In the genomic region with DNA sequence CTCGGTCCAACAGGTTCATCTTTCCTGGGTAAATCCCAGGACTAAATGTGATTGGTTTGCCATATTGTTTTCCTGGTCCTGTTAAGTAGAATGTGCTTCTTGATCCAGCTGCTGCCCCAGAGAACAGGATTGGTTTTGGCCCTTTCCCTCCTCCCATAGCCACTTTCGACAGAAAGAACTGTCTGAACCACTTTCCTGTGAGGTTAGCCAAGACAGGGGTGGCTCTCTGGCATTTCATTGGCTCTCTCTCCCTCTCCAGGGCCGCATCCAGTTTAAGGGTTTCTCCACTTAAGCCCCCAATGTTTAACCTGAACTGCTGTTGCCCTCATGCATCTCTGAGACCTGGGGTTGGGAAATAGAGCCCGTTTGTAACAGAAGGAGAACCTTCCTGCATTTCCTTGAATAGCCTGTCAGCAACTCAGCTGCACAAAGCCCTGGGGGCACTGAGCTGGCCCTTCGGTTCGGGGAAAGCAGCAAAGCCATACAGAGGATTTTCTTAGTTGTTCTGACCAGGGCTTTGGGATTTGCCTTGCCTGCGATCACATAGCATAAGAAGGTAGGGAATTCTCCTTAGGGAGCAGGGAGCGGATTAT, we compare ENCODE assay signal across 30 mouse cellular contexts.
DNase-seq lines count a peak whose midpoint lies in the region; ATAC-seq and TF ChIP-seq lines count a peak whose summit lies in the region.
"Had no signal": no experiment of that assay in that cellular context is flagged by ENCODE, and none has a peak within 500 bp of the region (broad histone marks: within the 10 kb centered on the region; RNA-seq: fewer than 3 reads in every experiment).

No protein-coding gene starts in this region.

- TF ChIP-seq EP300 in liver, postnatal 0 days (IDR thresholded peaks at IDR 0.05; ENCODE audit: low read depth) = no peak

- H3K4me3 ChIP-seq in heart, embryonic 11.5 days (ENCODE audit: low read depth, low read length) = no peak overlapping the region
- no peak overlapping the region for H3K4me3 ChIP-seq in hindbrain, embryonic 11.5 days (ENCODE audit: low read depth, low read length)
- H3K4me3 ChIP-seq in hindbrain, embryonic 12.5 days = no peak overlapping the region
- no peak overlapping the region for H3K4me3 ChIP-seq in embryonic facial prominence, embryonic 14.5 days (ENCODE audit: low read depth, low read length)
- H3K4me3 ChIP-seq in liver, postnatal 0 days (ENCODE audit: low read depth, low read length) = no peak overlapping the region
- H3K4me3 ChIP-seq: embryonic facial prominence, embryonic 12.5 days; forebrain, embryonic 10.5 days; forebrain, embryonic 15.5 days; heart, adult 2 months; hindbrain, embryonic 13.5 days; limb, embryonic 10.5 days; limb, embryonic 15.5 days; liver, embryonic 13.5 days; neural tube, embryonic 12.5 days had no signal

- H3K4me2 ChIP-seq in heart, embryonic 11.5 days = no peak overlapping the region
- no peak overlapping the region for H3K4me2 ChIP-seq in hindbrain, embryonic 11.5 days (replicated peaks; ENCODE audit: low read depth, low read length)
- H3K4me2 ChIP-seq in hindbrain, embryonic 12.5 days (replicated peaks) = no peak overlapping the region
- H3K4me2 ChIP-seq in embryonic facial prominence, embryonic 14.5 days (ENCODE audit: low read depth, low read length) = no peak overlapping the region
- no peak overlapping the region for H3K4me2 ChIP-seq in liver, postnatal 0 days (ENCODE audit: low read depth, low read length)
- H3K4me2 ChIP-seq: embryonic facial prominence, embryonic 12.5 days; forebrain, embryonic 15.5 days; hindbrain, embryonic 13.5 days; limb, embryonic 15.5 days; liver, embryonic 13.5 days; neural tube, embryonic 12.5 days had no signal

- H3K9me3 ChIP-seq in heart, embryonic 11.5 days (replicated peaks; ENCODE audit: control insufficient read depth, low read length) = no peaks in the 10 kb centered on the region
- no peaks in the 10 kb centered on the region for H3K9me3 ChIP-seq in hindbrain, embryonic 11.5 days (ENCODE audit: control insufficient read depth, low read length)
- H3K9me3 ChIP-seq in hindbrain, embryonic 12.5 days (replicated peaks) = no peaks in the 10 kb centered on the region
- H3K9me3 ChIP-seq in embryonic facial prominence, embryonic 14.5 days (ENCODE audit: control insufficient read depth, low read length) = no peaks in the 10 kb centered on the region
- H3K9me3 ChIP-seq in liver, postnatal 0 days (ENCODE audit: low read length) = no peaks in the 10 kb centered on the region
- H3K9me3 ChIP-seq: embryonic facial prominence, embryonic 12.5 days; forebrain, embryonic 10.5 days; forebrain, embryonic 15.5 days; hindbrain, embryonic 13.5 days; limb, embryonic 10.5 days; limb, embryonic 15.5 days; liver, embryonic 13.5 days; neural tube, embryonic 12.5 days had no signal

- H3K27me3 ChIP-seq in heart, embryonic 11.5 days (ENCODE audit: control insufficient read depth, insufficient read depth, low read length) = no peaks in the 10 kb centered on the region
- no peaks in the 10 kb centered on the region for H3K27me3 ChIP-seq in hindbrain, embryonic 11.5 days (ENCODE audit: control insufficient read depth, insufficient read depth, low read length)
- no peaks in the 10 kb centered on the region; the same call in 1 of the 2 replicates for H3K27me3 ChIP-seq in hindbrain, embryonic 12.5 days
- H3K27me3 ChIP-seq in embryonic facial prominence, embryonic 14.5 days (replicated peaks; ENCODE audit: control insufficient read depth, insufficient read depth, low read length) = no peaks in the 10 kb centered on the region
- H3K27me3 ChIP-seq in liver, postnatal 0 days (ENCODE audit: insufficient read depth, low read length) = no peaks in the 10 kb centered on the region
- H3K27me3 ChIP-seq: CH12.LX; embryonic facial prominence, embryonic 12.5 days; forebrain, embryonic 15.5 days; hindbrain, embryonic 13.5 days; limb, embryonic 15.5 days; liver, embryonic 13.5 days; neural tube, embryonic 12.5 days had no signal

- TF ChIP-seq CTCF in liver, postnatal 0 days (IDR thresholded peaks at IDR 0.05; ENCODE audit: low read depth) = no peak

- no peak for ATAC-seq in heart, embryonic 11.5 days (replicated peaks; ENCODE audit: insufficient number of reproducible peaks, low FRiP score, low TSS enrichment)
- ATAC-seq in hindbrain, embryonic 11.5 days (ENCODE audit: low FRiP score) = no peak
- no peak for ATAC-seq in hindbrain, embryonic 12.5 days (ENCODE audit: low FRiP score)
- ATAC-seq in embryonic facial prominence, embryonic 14.5 days (ENCODE audit: low read depth) = peak; percentile 54; the same call in 1 of the 2 replicates
- ATAC-seq in liver, postnatal 0 days = no peak
- ATAC-seq: forebrain, embryonic 15.5 days; intestine, postnatal 0 days; midbrain, embryonic 16.5 days had no signal

- H3K4me1 ChIP-seq in heart, embryonic 11.5 days (ENCODE audit: control insufficient read depth, insufficient read depth, low read length) = no peaks in the 10 kb centered on the region
- no peaks in the 10 kb centered on the region for H3K4me1 ChIP-seq in hindbrain, embryonic 11.5 days (replicated peaks; ENCODE audit: control insufficient read depth, insufficient read depth, low read length)
- 0 out of 2 replicates have a peak, but pooled peaks cover 4% of the 10 kb centered on the region for H3K4me1 ChIP-seq in hindbrain, embryonic 12.5 days
- peaks cover 4% of the 10 kb centered on the region; the same call in 1 of the 2 replicates for H3K4me1 ChIP-seq in embryonic facial prominence, embryonic 14.5 days (ENCODE audit: control insufficient read depth, insufficient read depth, low read length)
- no peaks in the 10 kb centered on the region for H3K4me1 ChIP-seq in liver, postnatal 0 days (ENCODE audit: insufficient read depth)
- H3K4me1 ChIP-seq: liver, embryonic 13.5 days had no signal

- H3K9ac ChIP-seq in heart, embryonic 11.5 days (ENCODE audit: low read depth, low read length) = no peak overlapping the region
- no peak overlapping the region for H3K9ac ChIP-seq in hindbrain, embryonic 11.5 days (ENCODE audit: low read depth, low read length)
- no peak overlapping the region for H3K9ac ChIP-seq in hindbrain, embryonic 12.5 days
- H3K9ac ChIP-seq in embryonic facial prominence, embryonic 14.5 days (ENCODE audit: low read depth, low read length) = no peak overlapping the region
- no peak overlapping the region for H3K9ac ChIP-seq in liver, postnatal 0 days (replicated peaks)
- H3K9ac ChIP-seq: embryonic facial prominence, embryonic 12.5 days; forebrain, embryonic 15.5 days; hindbrain, embryonic 13.5 days; limb, embryonic 15.5 days; liver, embryonic 13.5 days; neural tube, embryonic 12.5 days had no signal

- DNase-seq in heart, adult 11 months = peak; percentile 93
- DNase-seq in hindbrain, embryonic 11.5 days (ENCODE audit: low spot score) = peak; percentile 17
- DNase-seq in adipocyte (ENCODE audit: low spot score) = peak; percentile 68
- DNase-seq in embryonic facial prominence, embryonic 14.5 days (ENCODE audit: low spot score) = peak; percentile 61
- DNase-seq in liver, postnatal 0 days = no peak
- DNase-seq: adrenal gland, postnatal 10 days; cerebellum, adult 9-10 months; cerebellum, postnatal 36 days; gastrocnemius, postnatal 10 days; kidney, adult 9 months; kidney, postnatal 10 days; liver, embryonic 13.5 days; lung, adult 2 months; lung, postnatal 10 days; right cerebral cortex, postnatal 4 days; thymus, postnatal 4 days had no signal

- WGBS in heart, embryonic 11.5 days (ENCODE audit: insufficient replicate concordance) = 56% methylated on average over 8 of the region's 8 CpGs
- 58% methylated on average over 8 of the region's 8 CpGs for WGBS in hindbrain, embryonic 11.5 days
- WGBS in hindbrain, embryonic 12.5 days = 60% methylated on average over 8 of the region's 8 CpGs
- 30% methylated on average over 8 of the region's 8 CpGs for WGBS in embryonic facial prominence, embryonic 14.5 days
- WGBS in liver, postnatal 0 days (ENCODE audit: insufficient replicate concordance) = 45% methylated on average over 8 of the region's 8 CpGs

- H3K27ac ChIP-seq in heart, embryonic 11.5 days (ENCODE audit: low read depth, low read length) = no peak overlapping the region
- no peak overlapping the region for H3K27ac ChIP-seq in hindbrain, embryonic 11.5 days (ENCODE audit: low read depth, low read length)
- no peak overlapping the region for H3K27ac ChIP-seq in hindbrain, embryonic 12.5 days
- H3K27ac ChIP-seq in embryonic facial prominence, embryonic 14.5 days (replicated peaks; ENCODE audit: low read depth, low read length) = no peak overlapping the region
- no peak overlapping the region for H3K27ac ChIP-seq in liver, postnatal 0 days (ENCODE audit: low read depth)
- H3K27ac ChIP-seq: embryonic facial prominence, embryonic 12.5 days; forebrain, embryonic 10.5 days; forebrain, embryonic 15.5 days; heart, adult 2 months; hindbrain, embryonic 13.5 days; limb, embryonic 10.5 days; limb, embryonic 15.5 days; liver, embryonic 13.5 days; macrophage; neural tube, embryonic 12.5 days had no signal

- H3K36me3 ChIP-seq in heart, embryonic 11.5 days (ENCODE audit: control insufficient read depth, insufficient read depth, low read length) = no peaks in the 10 kb centered on the region
- no peaks in the 10 kb centered on the region for H3K36me3 ChIP-seq in hindbrain, embryonic 11.5 days (ENCODE audit: control insufficient read depth, insufficient read depth, low read length)
- no peaks in the 10 kb centered on the region for H3K36me3 ChIP-seq in hindbrain, embryonic 12.5 days
- no peaks in the 10 kb centered on the region for H3K36me3 ChIP-seq in embryonic facial prominence, embryonic 14.5 days (ENCODE audit: control insufficient read depth, insufficient read depth, low read length)
- H3K36me3 ChIP-seq in liver, postnatal 0 days (replicated peaks; ENCODE audit: insufficient read depth, low read length) = no peaks in the 10 kb centered on the region
- H3K36me3 ChIP-seq: embryonic facial prominence, embryonic 12.5 days; forebrain, embryonic 10.5 days; forebrain, embryonic 15.5 days; hindbrain, embryonic 13.5 days; limb, embryonic 10.5 days; limb, embryonic 15.5 days; liver, embryonic 13.5 days; neural tube, embryonic 12.5 days had no signal
